Mouse (Mus musculus) left cerebral cortex, postnatal 14 days (tissue): ENCODE measurements around the gene Bean1. TPM values are rescaled to one million over a fixed set of nuclear protein-coding genes. Genes with fewer than 3 reads are reported as not detected.

Source experiments
- total RNA-seq, 2 experiments: library from RNA; stranded (reverse); gene quantifications; 2 replicates each; pipeline ENCODE4 v1.2.3; 2021

Gene Bean1
- total RNA-seq, 2 experiments from 2014 or later = 13.8 to 15.4 TPM

Other genes with a start within 250 kb of the Bean1 start
- 10 to 100 TPM; 16.4 to 17.4 TPM for gene Cdh5, start 68.8 kb upstream of the Bean1 start, total RNA-seq
- gene Tk2, start 78.1 kb downstream of the Bean1 start, total RNA-seq = 10 to 100 TPM; 37.3 to 39.9 TPM
- 1 to 10 TPM; 8.7 to 8.9 TPM for gene Cklf, start 80.4 kb downstream of the Bean1 start, total RNA-seq
- not detected for gene Cmtm2a, start 122.7 kb downstream of the Bean1 start, total RNA-seq
- not detected for gene Gm45711, start 139.6 kb downstream of the Bean1 start, total RNA-seq
- not detected for gene Cmtm1, start 139.7 kb downstream of the Bean1 start, total RNA-seq
- gene Gm11020, start 151.1 kb downstream of the Bean1 start, total RNA-seq = not detected
- gene Cmtm2b, start 151.8 kb downstream of the Bean1 start, total RNA-seq = not detected
- gene Cmtm3, start 169.0 kb downstream of the Bean1 start, total RNA-seq = 10 to 100 TPM; 12.2 to 21.8 TPM
- gene Cmtm4, start 225.4 kb downstream of the Bean1 start, total RNA-seq = 10 to 100 TPM; 71.3 to 72.9 TPM